Mouse (Mus musculus): ENCODE data around the gene Sema6b. TPM values are rescaled to one million over a fixed set of nuclear protein-coding genes. Genes with fewer than 3 reads are reported as not detected.
"Not testable (repeated sequence)": the region's sequence is repeated elsewhere in the genome, so short reads cannot be mapped to it uniquely, and the experiment has no call there.

Sema6b gene
- polyA plus RNA-seq, 1 experiment from 2014 or later = 5.4 TPM

- 0 out of 2 replicates have a peak, but pooled peaks cover 3% of the 10 kb centered on the region for H3K4me1 ChIP-seq
- 0 out of 2 replicates have a peak, but pooled peaks cover 5% of the 10 kb centered on the region for H3K36me3 ChIP-seq (replicated peaks)
- peaks cover 10% of the 10 kb centered on the region; the same call in 1 of the 2 replicates for H3K27me3 ChIP-seq
- 68% methylated on average over 1 of the region's 1 CpGs for WGBS
- H3K27ac ChIP-seq = no peak overlapping the region
- no peak overlapping the region for H3K4me3 ChIP-seq (replicated peaks)
- no peak for ATAC-seq (ENCODE audit: low FRiP score)
- no peak overlapping the region for H3K4me2 ChIP-seq
- no peaks in the 10 kb centered on the region for H3K9me3 ChIP-seq
- no peak overlapping the region for H3K9ac ChIP-seq
Observed at GRCm38 (mm10) chr17:56111021-56111420, 29.1 kb downstream of the Sema6b start.

GRCm38 (mm10) chr17:56110571-56110970, 29.6 kb downstream of the Sema6b start:
- no peak for ATAC-seq (ENCODE audit: low FRiP score)
- Histone ChIP-seq H3K9ac (no peak overlapping the region), H3K27ac (no peak overlapping the region), H3K4me2 (no peak overlapping the region), H3K4me3 (replicated peaks) (no peak overlapping the region), H3K4me1 (0 out of 2 replicates have a peak, but pooled peaks cover 3% of the 10 kb centered on the region), H3K36me3 (replicated peaks) (0 out of 2 replicates have a peak, but pooled peaks cover 5% of the 10 kb centered on the region), H3K27me3 (peaks cover 6% of the 10 kb centered on the region; the same call in 1 of the 2 replicates), H3K9me3 (no peaks in the 10 kb centered on the region)
- 75% methylated on average over 4 of the region's 4 CpGs for WGBS

GRCm38 (mm10) chr17:56109219-56110051, 30.7 kb downstream of the Sema6b start, which contains the start of gene Plin4:
TSS of gene Plin4 (minus strand) at chr17:56109803.
- 0 out of 2 replicates have a peak, but pooled peaks cover 3% of the 10 kb centered on the region for H3K4me1 ChIP-seq
- H3K9me3 ChIP-seq = no peaks in the 10 kb centered on the region
- no peak within 1 kb of the TSS for H3K27ac ChIP-seq
- no peak within 1 kb of the TSS for H3K4me2 ChIP-seq
- H3K9ac ChIP-seq = no peak within 1 kb of the TSS
- H3K36me3 ChIP-seq (replicated peaks) = 0 out of 2 replicates have a peak, but pooled peaks cover 5% of the 10 kb centered on the region
- H3K4me3 ChIP-seq (replicated peaks) = no peak within 1 kb of the TSS
- H3K27me3 ChIP-seq = no peaks in the 10 kb centered on the region
- no peak for ATAC-seq (ENCODE audit: low FRiP score)
- 67% methylated on average over 10 of the region's 10 CpGs for WGBS

- peaks cover 13% of the 10 kb centered on the region for H3K36me3 ChIP-seq (replicated peaks)
- no peaks in the 10 kb centered on the region for H3K9me3 ChIP-seq
- 77% methylated on average over 6 of the region's 6 CpGs for WGBS
- no peak overlapping the region for H3K4me2 ChIP-seq
- H3K4me1 ChIP-seq = 0 out of 2 replicates have a peak, but pooled peaks cover 3% of the 10 kb centered on the region
- no peak overlapping the region for H3K27ac ChIP-seq
- no peak overlapping the region for H3K4me3 ChIP-seq (replicated peaks)
- H3K27me3 ChIP-seq = no peaks in the 10 kb centered on the region
- ATAC-seq (ENCODE audit: low FRiP score) = no peak
- no peak overlapping the region for H3K9ac ChIP-seq
Observed at GRCm38 (mm10) chr17:56108334-56109044, 31.7 kb downstream of the Sema6b start.

GRCm38 (mm10) chr17:56107736-56108135, 32.4 kb downstream of the Sema6b start:
- Histone ChIP-seq H3K4me2 (no peak overlapping the region), H3K27me3 (no peaks in the 10 kb centered on the region), H3K4me3 (replicated peaks) (no peak overlapping the region), H3K9me3 (no peaks in the 10 kb centered on the region), H3K27ac (no peak overlapping the region), H3K4me1 (0 out of 2 replicates have a peak, but pooled peaks cover 2% of the 10 kb centered on the region), H3K9ac (no peak overlapping the region), H3K36me3 (replicated peaks) (peaks cover 20% of the 10 kb centered on the region)
- WGBS = 71% methylated on average over 2 of the region's 2 CpGs
- no peak for ATAC-seq (ENCODE audit: low FRiP score)

- no peak overlapping the region for H3K27ac ChIP-seq
- H3K27me3 ChIP-seq = no peaks in the 10 kb centered on the region
- no peak for ATAC-seq (ENCODE audit: low FRiP score)
- no peak overlapping the region for H3K4me2 ChIP-seq
- H3K4me1 ChIP-seq = no peaks in the 10 kb centered on the region
- H3K9me3 ChIP-seq = no peaks in the 10 kb centered on the region
- 85% methylated on average over 4 of the region's 4 CpGs for WGBS
- H3K9ac ChIP-seq = no peak overlapping the region
- H3K36me3 ChIP-seq (replicated peaks) = peaks cover 28% of the 10 kb centered on the region
- H3K4me3 ChIP-seq (replicated peaks) = no peak overlapping the region
Observed at GRCm38 (mm10) chr17:56106981-56107380, 33.2 kb downstream of the Sema6b start.

- not testable (repeated sequence) for ATAC-seq (ENCODE audit: low FRiP score); H3K4me1 ChIP-seq; H3K9ac ChIP-seq; H3K4me3 ChIP-seq (replicated peaks); H3K9me3 ChIP-seq; H3K27ac ChIP-seq; H3K27me3 ChIP-seq; H3K4me2 ChIP-seq
- 96% methylated on average over 4 of the region's 4 CpGs for WGBS
- H3K36me3 ChIP-seq (replicated peaks) = peaks cover 33% of the 10 kb centered on the region
Observed at GRCm38 (mm10) chr17:56106436-56106835, 33.7 kb downstream of the Sema6b start.

GRCm38 (mm10) chr17:56104821-56105220, 35.3 kb downstream of the Sema6b start:
- not testable (repeated sequence) for ATAC-seq (ENCODE audit: low FRiP score); H3K9ac ChIP-seq; H3K27me3 ChIP-seq; H3K9me3 ChIP-seq; H3K27ac ChIP-seq; H3K4me3 ChIP-seq (replicated peaks); H3K4me2 ChIP-seq; H3K4me1 ChIP-seq
- peaks cover 49% of the 10 kb centered on the region for H3K36me3 ChIP-seq (replicated peaks)
- 86% methylated on average over 3 of the region's 5 CpGs for WGBS

- H3K27ac ChIP-seq = no peak overlapping the region
- H3K4me2 ChIP-seq = no peak overlapping the region
- ATAC-seq (ENCODE audit: low FRiP score) = no peak
- no peaks in the 10 kb centered on the region for H3K4me1 ChIP-seq
- no peaks in the 10 kb centered on the region for H3K27me3 ChIP-seq
- 96% methylated on average over 8 of the region's 8 CpGs for WGBS
- no peak overlapping the region for H3K4me3 ChIP-seq (replicated peaks)
- H3K9ac ChIP-seq = no peak overlapping the region
- H3K36me3 ChIP-seq (replicated peaks) = peaks cover 55% of the 10 kb centered on the region
- no peaks in the 10 kb centered on the region for H3K9me3 ChIP-seq
Observed at GRCm38 (mm10) chr17:56103465-56104285, 36.5 kb downstream of the Sema6b start.

GRCm38 (mm10) chr17:56102927-56103326, 37.2 kb downstream of the Sema6b start:
- no peak for ATAC-seq (ENCODE audit: low FRiP score)
- WGBS = 96% methylated on average over 9 of the region's 9 CpGs
- H3K9ac ChIP-seq = no peak overlapping the region
- no peak overlapping the region for H3K27ac ChIP-seq
- no peak overlapping the region for H3K4me2 ChIP-seq
- H3K36me3 ChIP-seq (replicated peaks) = peaks cover 63% of the 10 kb centered on the region
- H3K27me3 ChIP-seq = no peaks in the 10 kb centered on the region
- H3K4me3 ChIP-seq (replicated peaks) = no peak overlapping the region
- no peaks in the 10 kb centered on the region for H3K9me3 ChIP-seq
- H3K4me1 ChIP-seq = no peaks in the 10 kb centered on the region

GRCm38 (mm10) chr17:56102158-56102557, 38.0 kb downstream of the Sema6b start:
- 92% methylated on average over 5 of the region's 5 CpGs for WGBS
- ATAC-seq (ENCODE audit: low FRiP score) = no peak
- Histone ChIP-seq H3K4me2 (no peak overlapping the region), H3K4me1 (no peaks in the 10 kb centered on the region), H3K36me3 (replicated peaks) (peaks cover 71% of the 10 kb centered on the region), H3K27me3 (no peaks in the 10 kb centered on the region), H3K9ac (no peak overlapping the region), H3K27ac (no peak overlapping the region), H3K4me3 (replicated peaks) (no peak overlapping the region), H3K9me3 (no peaks in the 10 kb centered on the region)

GRCm38 (mm10) chr17:56100811-56101210, 39.3 kb downstream of the Sema6b start:
- H3K4me2 ChIP-seq = no peak overlapping the region
- 85% methylated on average over 3 of the region's 3 CpGs for WGBS

More at GRCm38 (mm10) chr17:56100811-56101210, 39.3 kb downstream of the Sema6b start:
- H3K4me1 ChIP-seq = no peaks in the 10 kb centered on the region
- H3K27me3 ChIP-seq = no peaks in the 10 kb centered on the region
- 0 out of 2 replicates have a peak overlapping the region, but pooled peaks have one; percentile 5 for H3K27ac ChIP-seq
- no peak overlapping the region for H3K9ac ChIP-seq
- ATAC-seq (ENCODE audit: low FRiP score) = no peak
- H3K36me3 ChIP-seq (replicated peaks) = peaks cover 84% of the 10 kb centered on the region
- no peak overlapping the region for H3K4me3 ChIP-seq (replicated peaks)
- H3K9me3 ChIP-seq = no peaks in the 10 kb centered on the region

All from forebrain, embryonic 12.5 days (tissue).